Mouse (Mus musculus): ENCODE results near the gene Esrrg.
A peak's percentile ranks its signal among the peaks of the same experiment; 100 is the strongest.

Esrrg gene

GRCm38 (mm10) chr1:188080261-188080875 lies 471.8 kb downstream of the Esrrg start:
- DNase-seq (ENCODE audit: low spot score): peak; percentile 65

- DNase-seq (ENCODE audit: low spot score): peak; percentile 46
These were observed 474.4 kb downstream of the Esrrg start for GRCm38 (mm10) chr1:188082665-188083640.

- peak; percentile 19 for DNase-seq (ENCODE audit: low spot score)
These were observed 476.7 kb downstream of the Esrrg start for GRCm38 (mm10) chr1:188085116-188085879.

- DNase-seq (ENCODE audit: low spot score): no peak
These were observed 485.1 kb downstream of the Esrrg start for GRCm38 (mm10) chr1:188093724-188094123.

- peak; percentile 30 for DNase-seq (ENCODE audit: low spot score)
These were observed 493.2 kb downstream of the Esrrg start for GRCm38 (mm10) chr1:188101832-188102231.

GRCm38 (mm10) chr1:188103179-188103578 lies 494.6 kb downstream of the Esrrg start:
- no peak for DNase-seq (ENCODE audit: low spot score)

GRCm38 (mm10) chr1:188105516-188105915 lies 496.9 kb downstream of the Esrrg start:
- no peak for DNase-seq (ENCODE audit: low spot score)

- DNase-seq (ENCODE audit: low spot score): no peak
These were observed 499.4 kb downstream of the Esrrg start for GRCm38 (mm10) chr1:188107946-188108345.

- no peak for DNase-seq (ENCODE audit: low spot score)
These were observed 503.0 kb downstream of the Esrrg start for GRCm38 (mm10) chr1:188111552-188111951.

- DNase-seq (ENCODE audit: low spot score): no peak
These were observed 504.6 kb downstream of the Esrrg start for GRCm38 (mm10) chr1:188113240-188113639.

GRCm38 (mm10) chr1:188118125-188118524 lies 509.5 kb downstream of the Esrrg start:
- DNase-seq (ENCODE audit: low spot score): no peak

- no peak for DNase-seq (ENCODE audit: low spot score)
These were observed 511.2 kb downstream of the Esrrg start for GRCm38 (mm10) chr1:188119806-188120205.

GRCm38 (mm10) chr1:188125521-188126021 lies 517.0 kb downstream of the Esrrg start:
- no peak for DNase-seq (ENCODE audit: low spot score)

GRCm38 (mm10) chr1:188136126-188136525 lies 527.5 kb downstream of the Esrrg start:
- DNase-seq (ENCODE audit: low spot score): no peak

GRCm38 (mm10) chr1:188139473-188139872 lies 530.9 kb downstream of the Esrrg start:
- DNase-seq (ENCODE audit: low spot score): no peak

- DNase-seq (ENCODE audit: low spot score): no peak
These were observed 531.6 kb downstream of the Esrrg start for GRCm38 (mm10) chr1:188140221-188140620.

GRCm38 (mm10) chr1:188147381-188148156 lies 539.0 kb downstream of the Esrrg start:
- no peak for DNase-seq (ENCODE audit: low spot score)

- DNase-seq (ENCODE audit: low spot score): no peak
These were observed 542.5 kb downstream of the Esrrg start for GRCm38 (mm10) chr1:188151066-188151465.

GRCm38 (mm10) chr1:188152011-188152410 lies 543.4 kb downstream of the Esrrg start:
- no peak for DNase-seq (ENCODE audit: low spot score)

GRCm38 (mm10) chr1:188153665-188154064 lies 545.1 kb downstream of the Esrrg start:
- no peak for DNase-seq (ENCODE audit: low spot score)

GRCm38 (mm10) chr1:188154466-188155110 lies 546.0 kb downstream of the Esrrg start:
- DNase-seq (ENCODE audit: low spot score): peak; percentile 31

Measured in embryo, embryonic 10.5 days (tissue).